Mouse (Mus musculus): ENCODE results near the gene Lamtor4. TPM values are rescaled to one million over a fixed set of nuclear protein-coding genes. Genes with fewer than 3 reads are reported as not detected.

The Lamtor4 gene
- polyA plus RNA-seq, 1 experiment from 2014 or later, result 96.4 TPM

GRCm38 (mm10) chr5:138234224-138234623 is 21.1 kb upstream of the Lamtor4 start:
- Histone ChIP-seq H3K36me3 (replicated peaks) (no peaks in the 10 kb centered on the region), H3K4me2 (no peak overlapping the region), H3K4me1 (no peaks in the 10 kb centered on the region), H3K9me3 (no peaks in the 10 kb centered on the region), H3K27me3 (replicated peaks) (no peaks in the 10 kb centered on the region), H3K27ac (no peak overlapping the region), H3K9ac (no peak overlapping the region), H3K4me3 (no peak overlapping the region)
- no peak for ATAC-seq (replicated peaks)

GRCm38 (mm10) chr5:138241511-138241910 is 13.8 kb upstream of the Lamtor4 start:
- ATAC-seq (replicated peaks), result no peak
- no peak overlapping the region for H3K9ac ChIP-seq

GRCm38 (mm10) chr5:138251144-138251543 is 4.1 kb upstream of the Lamtor4 start:
- no peaks in the 10 kb centered on the region for H3K36me3 ChIP-seq (replicated peaks)
- no peak overlapping the region for H3K4me2 ChIP-seq
- no peaks in the 10 kb centered on the region for H3K9me3 ChIP-seq
- H3K27ac ChIP-seq, result no peak overlapping the region
- 82% methylated on average over 12 of the region's 12 CpGs for WGBS
- no peak overlapping the region for H3K9ac ChIP-seq
- H3K27me3 ChIP-seq (replicated peaks), result no peaks in the 10 kb centered on the region
- no peak for ATAC-seq (replicated peaks)
- peaks cover 8% of the 10 kb centered on the region for H3K4me1 ChIP-seq
- H3K4me3 ChIP-seq, result no peak overlapping the region

More at GRCm38 (mm10) chr5:138241511-138241910, 13.8 kb upstream of the Lamtor4 start:
- Histone ChIP-seq H3K27ac (no peak overlapping the region), H3K9me3 (no peaks in the 10 kb centered on the region), H3K4me1 (no peaks in the 10 kb centered on the region), H3K27me3 (replicated peaks) (no peaks in the 10 kb centered on the region), H3K36me3 (replicated peaks) (no peaks in the 10 kb centered on the region), H3K4me2 (no peak overlapping the region), H3K4me3 (no peak overlapping the region)
- 49% methylated on average over 2 of the region's 2 CpGs for WGBS

GRCm38 (mm10) chr5:138253061-138253460 is 2.2 kb upstream of the Lamtor4 start:
- WGBS, result 94% methylated on average over 3 of the region's 3 CpGs
- Histone ChIP-seq H3K9me3 (no peaks in the 10 kb centered on the region), H3K4me2 (no peak overlapping the region), H3K27me3 (replicated peaks) (no peaks in the 10 kb centered on the region), H3K9ac (no peak overlapping the region), H3K36me3 (replicated peaks) (no peaks in the 10 kb centered on the region), H3K4me1 (peaks cover 16% of the 10 kb centered on the region), H3K4me3 (no peak overlapping the region), H3K27ac (no peak overlapping the region)
- no peak for ATAC-seq (replicated peaks)

GRCm38 (mm10) chr5:138256094-138256467 is 799 bp downstream of the Lamtor4 start:
- peak overlapping the region; percentile 80 for H3K9ac ChIP-seq
- no peaks in the 10 kb centered on the region for H3K27me3 ChIP-seq (replicated peaks)
- H3K4me1 ChIP-seq, result peaks cover 16% of the 10 kb centered on the region
- peak overlapping the region; percentile 91 for H3K27ac ChIP-seq
- WGBS, result 18% methylated on average over 7 of the region's 7 CpGs
- H3K9me3 ChIP-seq, result no peaks in the 10 kb centered on the region
- H3K36me3 ChIP-seq (replicated peaks), result peaks cover 12% of the 10 kb centered on the region
- peak overlapping the region; percentile 84 for H3K4me2 ChIP-seq
- no peak; the same call in 1 of the 2 replicates for ATAC-seq (replicated peaks)
- peak overlapping the region; percentile 73 for H3K4me3 ChIP-seq

GRCm38 (mm10) chr5:138256966-138257584 is 1.8 kb downstream of the Lamtor4 start:
- Histone ChIP-seq H3K27me3 (replicated peaks) (no peaks in the 10 kb centered on the region), H3K36me3 (replicated peaks) (peaks cover 21% of the 10 kb centered on the region), H3K9ac (no peak overlapping the region), H3K4me2 (peak overlapping the region; percentile 84; the same call in 1 of the 2 replicates), H3K27ac (no peak overlapping the region), H3K4me3 (no peak overlapping the region), H3K9me3 (no peaks in the 10 kb centered on the region), H3K4me1 (peaks cover 19% of the 10 kb centered on the region)
- no peak for ATAC-seq (replicated peaks)
- 92% methylated on average over 10 of the region's 10 CpGs for WGBS

- H3K9me3 ChIP-seq, result no peaks in the 10 kb centered on the region
- peaks cover 24% of the 10 kb centered on the region for H3K4me1 ChIP-seq
- H3K4me3 ChIP-seq, result no peak overlapping the region
- ATAC-seq (replicated peaks), result no peak
- WGBS, result 93% methylated on average over 4 of the region's 4 CpGs
- H3K27me3 ChIP-seq (replicated peaks), result no peaks in the 10 kb centered on the region
- H3K36me3 ChIP-seq (replicated peaks), result peaks cover 21% of the 10 kb centered on the region
- H3K27ac ChIP-seq, result no peak overlapping the region
- H3K9ac ChIP-seq, result no peak overlapping the region
- no peak overlapping the region for H3K4me2 ChIP-seq
Measured at GRCm38 (mm10) chr5:138257585-138257978, 2.3 kb downstream of the Lamtor4 start.

GRCm38 (mm10) chr5:138258078-138258477 is 2.8 kb downstream of the Lamtor4 start:
- H3K9ac ChIP-seq, result no peak overlapping the region
- H3K4me3 ChIP-seq, result no peak overlapping the region
- WGBS, result 84% methylated on average over 3 of the region's 3 CpGs
- H3K27ac ChIP-seq, result no peak overlapping the region
- ATAC-seq (replicated peaks), result no peak
- no peaks in the 10 kb centered on the region for H3K27me3 ChIP-seq (replicated peaks)
- H3K36me3 ChIP-seq (replicated peaks), result peaks cover 21% of the 10 kb centered on the region
- peaks cover 29% of the 10 kb centered on the region for H3K4me1 ChIP-seq
- no peaks in the 10 kb centered on the region for H3K9me3 ChIP-seq
- no peak overlapping the region for H3K4me2 ChIP-seq

GRCm38 (mm10) chr5:138258542-138258941 is 3.3 kb downstream of the Lamtor4 start:
- Histone ChIP-seq H3K9ac (no peak overlapping the region), H3K9me3 (no peaks in the 10 kb centered on the region), H3K36me3 (replicated peaks) (peaks cover 21% of the 10 kb centered on the region), H3K27ac (no peak overlapping the region), H3K27me3 (replicated peaks) (no peaks in the 10 kb centered on the region), H3K4me2 (no peak overlapping the region), H3K4me3 (no peak overlapping the region), H3K4me1 (peaks cover 30% of the 10 kb centered on the region)
- no peak for ATAC-seq (replicated peaks)
- 90% methylated on average over 6 of the region's 6 CpGs for whole genome bisulfite sequencing

GRCm38 (mm10) chr5:138258993-138259392 is 3.7 kb downstream of the Lamtor4 start:
- WGBS, result 81% methylated on average over 7 of the region's 7 CpGs
- no peak for ATAC-seq (replicated peaks)
- Histone ChIP-seq H3K4me1 (peaks cover 30% of the 10 kb centered on the region), H3K27ac (no peak overlapping the region), H3K9me3 (no peaks in the 10 kb centered on the region), H3K4me2 (no peak overlapping the region), H3K27me3 (replicated peaks) (no peaks in the 10 kb centered on the region), H3K4me3 (no peak overlapping the region), H3K36me3 (replicated peaks) (peaks cover 21% of the 10 kb centered on the region), H3K9ac (no peak overlapping the region)

GRCm38 (mm10) chr5:138260051-138260450 is 4.8 kb downstream of the Lamtor4 start:
- ATAC-seq (replicated peaks), result no peak
- Histone ChIP-seq H3K9ac (no peak overlapping the region), H3K4me2 (no peak overlapping the region), H3K4me3 (no peak overlapping the region), H3K9me3 (no peaks in the 10 kb centered on the region), H3K27ac (no peak overlapping the region), H3K4me1 (peaks cover 34% of the 10 kb centered on the region), H3K27me3 (replicated peaks) (no peaks in the 10 kb centered on the region), H3K36me3 (replicated peaks) (peaks cover 21% of the 10 kb centered on the region)
- WGBS, result 91% methylated on average over 10 of the region's 10 CpGs

GRCm38 (mm10) chr5:138260834-138261233 is 5.6 kb downstream of the Lamtor4 start:
- WGBS, result 92% methylated on average over 11 of the region's 11 CpGs
- Histone ChIP-seq H3K36me3 (replicated peaks) (peaks cover 21% of the 10 kb centered on the region), H3K27ac (no peak overlapping the region), H3K9ac (no peak overlapping the region), H3K4me3 (no peak overlapping the region), H3K4me1 (peaks cover 36% of the 10 kb centered on the region), H3K9me3 (no peaks in the 10 kb centered on the region), H3K4me2 (no peak overlapping the region), H3K27me3 (replicated peaks) (no peaks in the 10 kb centered on the region)
- ATAC-seq (replicated peaks), result no peak

GRCm38 (mm10) chr5:138262001-138262400 is 6.7 kb downstream of the Lamtor4 start:
- Histone ChIP-seq H3K4me2 (peak overlapping the region; percentile 67), H3K9me3 (no peaks in the 10 kb centered on the region), H3K36me3 (replicated peaks) (peaks cover 21% of the 10 kb centered on the region), H3K4me3 (no peak overlapping the region), H3K27ac (0 out of 2 replicates have a peak overlapping the region, but pooled peaks have one; percentile 14), H3K27me3 (replicated peaks) (no peaks in the 10 kb centered on the region), H3K4me1 (peaks cover 27% of the 10 kb centered on the region), H3K9ac (no peak overlapping the region)
- no peak for ATAC-seq (replicated peaks)
- 92% methylated on average over 4 of the region's 4 CpGs for WGBS
